Mouse (Mus musculus) T-cell, adult 2 months (primary cell): Measurements from ENCODE around the gene Chrm3.
A peak's percentile ranks its signal among the peaks of the same experiment; 100 is the strongest.
"Not testable (repeated sequence)": the region's sequence is repeated elsewhere in the genome, so short reads cannot be mapped to it uniquely, and the experiment has no call there.

Experiments
- DNase-seq: peaks from one replicate; pipeline ENCODE4 v3.0.0; 2022; ENCODE audit warnings: low spot score

Chrm3 gene

GRCm38 (mm10) chr13:10360777-10361176 is at the start of gene Chrm3:
Gene Chrm3 (minus strand): TSS chr13:10360847.
- no peak for DNase-seq

- DNase-seq: no peak
Observed at GRCm38 (mm10) chr13:10394364-10394763, 33.7 kb upstream of the Chrm3 start.

GRCm38 (mm10) chr13:10375487-10375886 is 14.8 kb upstream of the Chrm3 start:
- not testable (repeated sequence) for DNase-seq

GRCm38 (mm10) chr13:10360199-10360694 is 400 bp downstream of the Chrm3 start:
- no peak for DNase-seq

- DNase-seq: no peak
Observed at GRCm38 (mm10) chr13:10359516-10360198, 990 bp downstream of the Chrm3 start.

GRCm38 (mm10) chr13:10355796-10356195 is 4.9 kb downstream of the Chrm3 start:
- DNase-seq: no peak

- no peak for DNase-seq
Observed at GRCm38 (mm10) chr13:10354885-10355575, 5.6 kb downstream of the Chrm3 start.

GRCm38 (mm10) chr13:10352141-10352540 is 8.5 kb downstream of the Chrm3 start:
- DNase-seq: no peak

- DNase-seq: peak; percentile 48
Observed at GRCm38 (mm10) chr13:10344362-10344761, 16.3 kb downstream of the Chrm3 start.

- DNase-seq: no peak
Observed at GRCm38 (mm10) chr13:10335558-10335957, 25.1 kb downstream of the Chrm3 start.

GRCm38 (mm10) chr13:10332762-10333161 is 27.9 kb downstream of the Chrm3 start:
- DNase-seq: no peak

- no peak for DNase-seq
Observed at GRCm38 (mm10) chr13:10309811-10310210, 50.8 kb downstream of the Chrm3 start.

GRCm38 (mm10) chr13:10295160-10295559 is 65.5 kb downstream of the Chrm3 start:
- DNase-seq: no peak

GRCm38 (mm10) chr13:10284331-10284730 is 76.3 kb downstream of the Chrm3 start:
- no peak for DNase-seq

- DNase-seq: no peak
Observed at GRCm38 (mm10) chr13:10274907-10275306, 85.7 kb downstream of the Chrm3 start.

- DNase-seq: no peak
Observed at GRCm38 (mm10) chr13:10263784-10264183, 96.9 kb downstream of the Chrm3 start.

- DNase-seq: no peak
Observed at GRCm38 (mm10) chr13:10253049-10253448, 107.6 kb downstream of the Chrm3 start.

GRCm38 (mm10) chr13:10251499-10252179 is 109.0 kb downstream of the Chrm3 start:
- DNase-seq: no peak

GRCm38 (mm10) chr13:10244243-10244998 is 116.2 kb downstream of the Chrm3 start:
- DNase-seq: no peak

GRCm38 (mm10) chr13:10240238-10240637 is 120.4 kb downstream of the Chrm3 start:
- no peak for DNase-seq

- no peak for DNase-seq
Observed at GRCm38 (mm10) chr13:10239825-10240224, 120.8 kb downstream of the Chrm3 start.

GRCm38 (mm10) chr13:10237616-10238015 is 123.0 kb downstream of the Chrm3 start:
- DNase-seq: no peak
